Comparison of ENCODE assay signal across 13 mouse cellular contexts in genomic region chr9:96962714-96963113, GRCm38 (mm10). TPM values are rescaled to one million over a fixed set of nuclear protein-coding genes. Genes with fewer than 3 reads are reported as not detected.
DNase-seq lines count a peak whose midpoint lies in the region; ATAC-seq and TF ChIP-seq lines count a peak whose summit lies in the region.
"Had no signal": no experiment of that assay in that cellular context is flagged by ENCODE, and none has a peak within 500 bp of the region (broad histone marks: within the 10 kb centered on the region; RNA-seq: fewer than 3 reads in every experiment).

No protein-coding gene starts in this region.

- 0 out of 2 replicates have a peak, but pooled peaks cover 5% of the 10 kb centered on the region for H3K36me3 ChIP-seq in heart, embryonic 12.5 days
- H3K36me3 ChIP-seq in kidney, embryonic 15.5 days: no peaks in the 10 kb centered on the region
- H3K36me3 ChIP-seq in E14TG2a.4 (ENCODE audit: insufficient read depth, low read length): no peaks in the 10 kb centered on the region
- H3K36me3 ChIP-seq in intestine, embryonic 16.5 days (ENCODE audit: control insufficient read depth, insufficient read depth, low read length): no peaks in the 10 kb centered on the region

- WGBS in heart, embryonic 12.5 days: 55% methylated on average over 8 of the region's 8 CpGs
- WGBS in kidney, embryonic 15.5 days: 52% methylated on average over 8 of the region's 8 CpGs
- WGBS in intestine, embryonic 16.5 days: 72% methylated on average over 8 of the region's 8 CpGs

- ATAC-seq in heart, embryonic 12.5 days (ENCODE audit: insufficient number of reproducible peaks, low FRiP score): no peak
- ATAC-seq in kidney, embryonic 15.5 days (replicated peaks; ENCODE audit: low FRiP score): no peak
- ATAC-seq in intestine, embryonic 16.5 days: no peak
- ATAC-seq: activated CD4-positive, CD25-positive, alpha-beta regulatory T cell, adult 4 months; forebrain, postnatal 0 days had no signal

- no peak for DNase-seq in heart, adult 11 months
- DNase-seq in kidney, adult 8-10 months: no peak
- DNase-seq in left cerebral cortex, postnatal 25 days (ENCODE audit: low spot score in 2 of 2): no peak
- no peak for DNase-seq in urinary bladder, postnatal 4 days (ENCODE audit: low spot score in 2 of 2)
- DNase-seq: forebrain, postnatal 0 days; thymus, postnatal 36 days had no signal

- intact Hi-C loops in left cerebral cortex, postnatal 25 days (cut with DNase I): no loop called here

- H3K27ac ChIP-seq in heart, embryonic 12.5 days (ENCODE audit: poor library complexity, severe bottlenecking): peak overlapping the region; percentile 71
- H3K27ac ChIP-seq in kidney, embryonic 15.5 days: peak overlapping the region; percentile 78
- H3K27ac ChIP-seq in intestine, embryonic 16.5 days (ENCODE audit: low read length): peak overlapping the region; percentile 38
- H3K27ac ChIP-seq: liver, embryonic 14.5 days had no signal

- peak overlapping the region; percentile 47; the same call in 1 of the 2 replicates for H3K9ac ChIP-seq in heart, embryonic 12.5 days
- H3K9ac ChIP-seq in kidney, embryonic 15.5 days: no peak overlapping the region
- 0 out of 2 replicates have a peak overlapping the region, but pooled peaks have one; percentile 2 for H3K9ac ChIP-seq in intestine, embryonic 16.5 days (ENCODE audit: low read depth, low read length)
- H3K9ac ChIP-seq: forebrain, postnatal 0 days; liver, embryonic 14.5 days had no signal

- no peaks in the 10 kb centered on the region for H3K9me3 ChIP-seq in heart, embryonic 12.5 days (replicated peaks)
- no peaks in the 10 kb centered on the region for H3K9me3 ChIP-seq in kidney, embryonic 15.5 days (replicated peaks)
- H3K9me3 ChIP-seq in E14TG2a.4 (ENCODE audit: low read length): no peaks in the 10 kb centered on the region
- no peaks in the 10 kb centered on the region for H3K9me3 ChIP-seq in intestine, embryonic 16.5 days (ENCODE audit: control insufficient read depth, low read length)

- TF ChIP-seq CTCF in E14TG2a.4 (conservative IDR thresholded peaks at IDR 0.05; ENCODE audit: low read length): no peak

- peaks cover 57% of the 10 kb centered on the region for H3K4me1 ChIP-seq in heart, embryonic 12.5 days (replicated peaks)
- peaks cover 77% of the 10 kb centered on the region for H3K4me1 ChIP-seq in kidney, embryonic 15.5 days
- peaks cover 43% of the 10 kb centered on the region for H3K4me1 ChIP-seq in E14TG2a.4 (replicated peaks; ENCODE audit: low read depth, low read length)
- H3K4me1 ChIP-seq in intestine, embryonic 16.5 days (ENCODE audit: control insufficient read depth, insufficient read depth, low read length): peaks cover 41% of the 10 kb centered on the region

- H3K4me3 ChIP-seq in heart, embryonic 12.5 days: no peak overlapping the region
- no peak overlapping the region for H3K4me3 ChIP-seq in kidney, embryonic 15.5 days (replicated peaks)
- H3K4me3 ChIP-seq in E14TG2a.4 (replicated peaks; ENCODE audit: low read length): peak overlapping the region; percentile 66
- H3K4me3 ChIP-seq in intestine, embryonic 16.5 days (ENCODE audit: low read length): no peak overlapping the region

- H3K27me3 ChIP-seq in heart, embryonic 12.5 days (replicated peaks): no peaks in the 10 kb centered on the region
- no peaks in the 10 kb centered on the region for H3K27me3 ChIP-seq in kidney, embryonic 15.5 days
- peaks cover 6% of the 10 kb centered on the region for H3K27me3 ChIP-seq in E14TG2a.4 (ENCODE audit: insufficient read depth, low read length)
- H3K27me3 ChIP-seq in intestine, embryonic 16.5 days (replicated peaks; ENCODE audit: control insufficient read depth, insufficient read depth, low read length): no peaks in the 10 kb centered on the region

- no peak overlapping the region for H3K4me2 ChIP-seq in heart, embryonic 12.5 days
- H3K4me2 ChIP-seq in kidney, embryonic 15.5 days: no peak overlapping the region
- no peak overlapping the region for H3K4me2 ChIP-seq in intestine, embryonic 16.5 days (ENCODE audit: low read depth, low read length)

RNA-seq across cellular contexts. Expression of gene Spsb4, which starts 55.9 kb away (rescaled TPM):
- 66.1 and 67.6 TPM in 2 replicates for polyA plus RNA-seq in heart, embryonic 12.5 days (2016; fragmentation: Nextera tagmentation; extraction: Ambion mirVana)
- polyA plus RNA-seq in kidney, embryonic 15.5 days (2015; fragmentation: Nextera tagmentation; extraction: Ambion mirVana): 56.8 and 58.0 TPM in 2 replicates
- 28.7 and 34.0 TPM in 2 replicates for polyA plus RNA-seq in intestine, embryonic 16.5 days (2015; fragmentation: Nextera tagmentation; extraction: Ambion mirVana)
- 1 to 10 TPM; 6.4 to 7.2 TPM for total RNA-seq in left cerebral cortex, postnatal 25 days (2021)
- total RNA-seq: megakaryocyte-erythroid progenitor cell, adult 5-6 weeks had no signal
